Mouse (Mus musculus): Measurements from ENCODE around the gene Tc2n. TPM values are rescaled to one million over a fixed set of nuclear protein-coding genes. Genes with fewer than 3 reads are reported as not detected.
A peak's percentile ranks its signal among the peaks of the same experiment; 100 is the strongest.

The Tc2n gene
- 0.18 and 0.39 TPM in 2 replicates for polyA plus RNA-seq (2015; fragmentation: Nextera tagmentation; extraction: Ambion mirVana)

DNA sequence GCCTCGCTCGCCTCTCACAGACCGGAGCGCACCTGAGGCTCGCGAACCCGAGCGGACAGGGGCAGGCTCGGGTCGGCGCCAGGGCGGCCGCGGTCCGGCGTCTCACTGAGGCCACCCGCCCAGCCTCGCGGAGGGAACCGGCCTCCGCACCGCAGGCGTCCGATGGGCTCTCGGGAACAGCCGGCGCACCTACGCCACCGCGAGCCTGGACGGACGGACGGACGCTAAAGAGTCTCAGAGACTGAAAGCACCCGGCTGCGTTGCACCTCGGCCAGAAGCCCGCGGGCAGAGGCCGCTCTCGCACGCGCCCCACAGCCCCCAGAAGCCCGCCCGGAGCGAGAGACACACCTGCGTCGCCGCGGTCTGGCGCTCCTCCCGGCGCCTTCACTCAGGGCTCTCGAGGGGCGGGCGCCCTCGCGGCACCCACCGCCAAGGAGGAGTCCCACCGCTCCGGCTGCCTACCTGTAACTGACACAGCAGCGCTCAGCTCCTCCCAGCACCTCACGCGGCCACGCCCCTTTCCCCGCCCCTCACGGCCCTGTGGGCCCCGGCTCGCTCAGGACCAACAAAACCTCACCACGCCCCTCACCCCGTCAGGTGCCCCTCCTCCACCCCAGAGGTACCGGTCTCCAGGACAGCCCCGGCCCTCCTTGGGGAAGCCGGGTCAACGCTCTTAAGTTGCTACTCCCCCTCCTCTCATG, at the start of gene Tc2n:
Gene Tc2n (minus strand): TSS at position 470 of the 701 bp plus-strand sequence.
- H3K4me3 ChIP-seq = peak within 1 kb of the TSS; percentile 87
- no peak within 1 kb of the TSS for H3K27ac ChIP-seq
- ATAC-seq (replicated peaks) = peak; percentile 98
- H3K4me1 ChIP-seq = peaks cover 6% of the 10 kb centered on the region; the same call in 1 of the 2 replicates
- peak within 1 kb of the TSS; percentile 56 for H3K9ac ChIP-seq
- peaks cover 7% of the 10 kb centered on the region; the same call in 1 of the 2 replicates for H3K27me3 ChIP-seq (replicated peaks)
- no peaks in the 10 kb centered on the region for H3K9me3 ChIP-seq
- under 1% methylated on average over 68 of the region's 75 CpGs for WGBS
- no peaks in the 10 kb centered on the region for H3K36me3 ChIP-seq (replicated peaks)
- H3K4me2 ChIP-seq = peak within 1 kb of the TSS; percentile 99

DNA sequence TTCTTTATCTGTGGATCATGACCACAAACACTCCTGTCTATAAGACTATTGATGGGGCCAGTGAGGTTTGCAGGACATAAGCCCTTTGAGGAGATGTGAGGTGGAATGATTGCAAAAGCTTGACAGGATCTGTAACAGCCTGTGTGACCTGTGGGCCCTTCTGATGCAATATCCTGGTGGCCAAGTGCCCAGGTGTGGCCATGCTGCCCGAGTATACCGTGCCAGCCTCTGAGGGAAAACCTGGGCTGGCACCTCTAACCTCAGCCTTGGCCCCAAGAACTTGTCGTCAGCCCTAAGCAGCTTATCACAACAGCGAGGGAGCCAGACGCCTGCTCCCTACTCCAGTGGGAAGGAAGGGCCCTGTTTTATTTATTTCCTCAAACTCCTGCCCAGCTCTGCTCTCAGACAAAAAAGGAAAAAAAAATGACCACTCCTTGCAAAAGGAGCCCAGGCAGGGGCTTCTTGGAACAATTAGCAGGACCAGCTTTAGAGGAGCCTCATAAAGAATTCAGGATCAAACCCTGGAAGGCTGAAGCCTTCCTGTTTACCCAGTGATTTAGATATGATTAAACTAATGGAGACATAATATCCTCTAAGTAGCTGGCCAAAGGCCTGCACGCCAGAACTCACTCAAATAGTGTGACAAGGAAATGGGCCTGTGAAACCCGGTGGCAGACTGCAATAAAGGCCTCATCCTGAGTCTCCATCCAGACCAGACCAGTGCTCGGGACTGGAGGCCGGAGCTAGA, 49.2 kb upstream of the Tc2n start:
- no peak overlapping the region for H3K4me2 ChIP-seq
- no peak for ATAC-seq (replicated peaks)
- 60% methylated on average over 9 of the region's 9 CpGs for WGBS
- H3K9ac ChIP-seq = no peak overlapping the region
- no peaks in the 10 kb centered on the region for H3K4me1 ChIP-seq
- H3K27me3 ChIP-seq (replicated peaks) = no peaks in the 10 kb centered on the region
- no peak overlapping the region for H3K4me3 ChIP-seq
- no peak overlapping the region for H3K27ac ChIP-seq
- no peaks in the 10 kb centered on the region for H3K9me3 ChIP-seq
- H3K36me3 ChIP-seq (replicated peaks) = no peaks in the 10 kb centered on the region

DNA sequence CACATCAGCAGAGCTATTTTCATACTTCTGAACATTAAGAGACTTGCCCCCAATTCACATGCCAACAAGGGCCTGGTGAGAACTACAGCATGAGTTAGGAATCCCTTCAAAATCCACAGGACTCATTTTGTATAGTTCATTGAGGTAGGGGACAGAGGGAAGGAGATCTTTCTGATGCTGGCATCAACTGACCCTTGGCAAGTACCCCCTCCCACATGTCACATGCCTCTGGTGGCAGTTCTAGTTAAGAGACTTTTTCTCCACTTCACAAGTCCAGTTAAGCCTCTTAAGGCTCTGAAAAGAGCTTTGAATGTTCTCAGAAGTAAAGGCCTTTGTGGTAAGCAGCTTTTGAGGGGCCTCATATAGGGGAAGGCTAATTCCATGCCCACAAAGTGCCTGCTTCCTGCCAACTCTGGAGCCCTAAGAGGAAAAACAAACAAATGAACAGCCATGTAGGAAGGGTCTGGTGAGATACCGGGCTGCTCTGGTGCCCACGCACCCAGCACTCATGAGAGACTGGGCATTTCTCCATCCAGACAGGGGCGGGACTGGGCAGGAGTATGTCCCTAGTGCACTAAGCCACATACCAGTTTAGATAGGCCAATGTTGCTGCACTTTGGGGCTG, 48.0 kb upstream of the Tc2n start:
- Histone ChIP-seq H3K9ac (no peak overlapping the region), H3K4me2 (no peak overlapping the region), H3K27ac (no peak overlapping the region), H3K4me3 (no peak overlapping the region), H3K9me3 (no peaks in the 10 kb centered on the region), H3K27me3 (replicated peaks) (no peaks in the 10 kb centered on the region), H3K36me3 (replicated peaks) (no peaks in the 10 kb centered on the region), H3K4me1 (no peaks in the 10 kb centered on the region)
- peak; percentile 74 for ATAC-seq (replicated peaks)
- WGBS = 45% methylated on average over 3 of the region's 3 CpGs

DNA sequence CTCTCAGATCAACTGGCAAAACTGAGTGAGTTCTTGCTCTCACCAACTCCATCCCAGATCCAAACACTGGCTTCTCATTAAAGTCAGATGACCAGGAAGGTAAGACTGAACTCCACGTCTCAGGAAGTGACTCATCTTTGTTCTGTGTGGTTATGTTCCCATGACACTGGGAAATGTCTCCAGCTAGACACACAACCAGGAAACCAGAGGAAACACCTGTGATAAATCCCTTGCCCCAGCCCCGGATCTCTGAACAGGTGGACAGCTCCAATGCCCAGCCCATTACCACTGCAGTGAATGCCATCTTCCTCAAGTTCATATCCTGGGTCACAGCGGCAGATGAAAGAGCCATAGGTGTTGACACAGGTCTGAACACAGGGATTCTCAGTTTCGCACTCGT, 46.5 kb upstream of the Tc2n start:
- Histone ChIP-seq H3K27ac (no peak overlapping the region), H3K36me3 (replicated peaks) (no peaks in the 10 kb centered on the region), H3K4me2 (no peak overlapping the region), H3K27me3 (replicated peaks) (no peaks in the 10 kb centered on the region), H3K9me3 (no peaks in the 10 kb centered on the region), H3K4me1 (no peaks in the 10 kb centered on the region), H3K4me3 (no peak overlapping the region), H3K9ac (no peak overlapping the region)
- ATAC-seq (replicated peaks) = no peak
- WGBS = 88% methylated on average over 5 of the region's 5 CpGs

DNA sequence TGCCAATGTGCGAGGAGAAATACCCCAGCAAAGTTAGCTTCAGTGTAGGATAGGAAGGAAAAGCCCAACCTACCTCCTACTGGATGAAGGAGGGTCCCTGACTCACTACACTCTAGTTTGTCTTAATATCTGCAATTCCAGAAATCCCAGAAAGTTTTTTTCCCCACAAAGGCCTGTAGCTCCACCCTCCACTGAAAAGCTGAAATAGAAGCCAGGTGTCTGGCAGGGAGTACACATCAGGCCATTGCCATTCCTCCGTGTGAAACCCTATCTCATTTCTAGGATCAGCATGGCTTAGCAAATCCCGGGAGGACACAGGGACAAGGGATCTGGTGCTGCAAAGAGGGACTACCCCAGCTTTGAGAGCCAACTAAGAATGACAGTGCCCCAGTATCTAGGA, 44.7 kb upstream of the Tc2n start:
- ATAC-seq (replicated peaks) = no peak
- H3K9me3 ChIP-seq = no peaks in the 10 kb centered on the region
- no peaks in the 10 kb centered on the region for H3K36me3 ChIP-seq (replicated peaks)
- H3K4me3 ChIP-seq = no peak overlapping the region
- H3K9ac ChIP-seq = no peak overlapping the region
- no peaks in the 10 kb centered on the region for H3K4me1 ChIP-seq
- H3K27ac ChIP-seq = no peak overlapping the region
- 73% methylated on average over 3 of the region's 3 CpGs for WGBS
- no peaks in the 10 kb centered on the region for H3K27me3 ChIP-seq (replicated peaks)
- H3K4me2 ChIP-seq = no peak overlapping the region

DNA sequence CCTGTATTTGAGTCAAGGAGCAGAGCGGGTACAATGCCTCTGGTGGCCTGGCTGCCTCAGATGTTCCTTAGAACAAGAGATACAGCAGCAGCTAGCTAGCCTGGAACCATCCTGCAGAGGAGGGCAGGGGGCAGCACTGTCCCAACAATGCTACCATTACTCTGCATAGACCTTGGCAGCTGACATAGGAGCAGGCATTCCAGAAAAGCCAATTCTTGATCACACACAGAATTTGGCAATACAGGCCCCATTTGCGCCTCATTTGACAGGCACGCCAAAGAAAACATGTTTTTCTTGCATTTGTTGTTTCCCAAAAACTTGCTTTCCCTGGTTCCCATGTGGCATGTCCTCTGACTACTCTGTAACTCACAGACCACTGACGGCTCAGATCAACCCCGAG, 43.7 kb upstream of the Tc2n start:
- Histone ChIP-seq H3K27ac (no peak overlapping the region), H3K4me3 (no peak overlapping the region), H3K36me3 (replicated peaks) (no peaks in the 10 kb centered on the region), H3K9me3 (no peaks in the 10 kb centered on the region), H3K4me2 (no peak overlapping the region), H3K9ac (no peak overlapping the region), H3K27me3 (replicated peaks) (no peaks in the 10 kb centered on the region), H3K4me1 (no peaks in the 10 kb centered on the region)
- WGBS = 97% methylated on average over 5 of the region's 5 CpGs
- ATAC-seq (replicated peaks) = no peak

DNA sequence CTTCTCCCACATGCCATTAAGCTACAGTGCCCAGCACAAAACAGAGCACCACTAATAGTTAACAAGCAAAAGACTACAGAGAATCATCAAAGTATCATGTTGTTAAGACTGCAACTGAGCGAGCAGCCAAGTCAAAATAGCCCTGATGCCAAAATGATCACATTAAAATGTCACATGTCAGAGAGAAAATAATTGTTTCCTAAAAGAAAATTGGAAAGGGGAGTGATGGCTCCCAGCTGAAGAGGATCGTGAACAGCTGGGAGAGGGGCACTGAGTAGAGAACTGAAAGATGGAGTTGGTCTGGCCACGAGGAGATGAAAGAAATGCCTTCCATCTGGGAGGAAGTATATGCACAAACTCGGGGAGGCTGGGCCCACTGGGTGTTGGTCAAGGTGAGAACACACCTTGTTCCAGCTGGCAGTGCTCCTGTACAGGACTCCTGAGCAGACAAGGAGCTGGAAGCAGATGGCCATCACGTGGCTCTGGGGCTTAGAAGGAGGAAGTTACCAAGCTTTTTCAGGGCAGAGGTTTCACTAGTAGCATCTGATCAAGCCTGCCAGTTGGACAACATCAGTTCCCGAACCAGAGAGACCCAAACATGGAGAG, 41.2 kb upstream of the Tc2n start:
- no peaks in the 10 kb centered on the region for H3K27me3 ChIP-seq (replicated peaks)
- no peaks in the 10 kb centered on the region for H3K4me1 ChIP-seq
- no peak overlapping the region for H3K9ac ChIP-seq
- WGBS = 76% methylated on average over 6 of the region's 6 CpGs
- no peak overlapping the region for H3K4me3 ChIP-seq
- no peak overlapping the region for H3K27ac ChIP-seq
- no peaks in the 10 kb centered on the region for H3K9me3 ChIP-seq
- H3K4me2 ChIP-seq = no peak overlapping the region
- ATAC-seq (replicated peaks) = no peak
- no peaks in the 10 kb centered on the region for H3K36me3 ChIP-seq (replicated peaks)

DNA sequence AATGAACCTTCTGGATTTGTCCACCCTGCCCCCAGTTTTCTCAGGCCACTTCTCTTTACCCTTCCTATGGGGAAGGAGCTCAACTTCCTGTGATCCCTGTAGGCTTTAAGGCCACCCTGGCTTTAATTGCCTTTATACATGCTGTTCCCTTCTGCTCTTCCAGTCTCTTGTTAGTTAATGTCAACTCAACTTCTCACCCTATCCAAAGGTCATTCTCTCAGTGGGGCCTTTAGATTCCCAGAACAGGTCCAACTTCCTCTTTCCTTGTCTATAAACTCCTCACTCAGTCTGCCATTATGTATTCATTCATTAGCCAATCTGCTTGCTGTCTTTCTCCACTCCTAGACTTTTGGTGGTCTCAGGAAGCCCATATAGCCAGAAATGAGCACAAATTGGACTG, 40.4 kb upstream of the Tc2n start:
- no peaks in the 10 kb centered on the region for H3K27me3 ChIP-seq (replicated peaks)

DNA sequence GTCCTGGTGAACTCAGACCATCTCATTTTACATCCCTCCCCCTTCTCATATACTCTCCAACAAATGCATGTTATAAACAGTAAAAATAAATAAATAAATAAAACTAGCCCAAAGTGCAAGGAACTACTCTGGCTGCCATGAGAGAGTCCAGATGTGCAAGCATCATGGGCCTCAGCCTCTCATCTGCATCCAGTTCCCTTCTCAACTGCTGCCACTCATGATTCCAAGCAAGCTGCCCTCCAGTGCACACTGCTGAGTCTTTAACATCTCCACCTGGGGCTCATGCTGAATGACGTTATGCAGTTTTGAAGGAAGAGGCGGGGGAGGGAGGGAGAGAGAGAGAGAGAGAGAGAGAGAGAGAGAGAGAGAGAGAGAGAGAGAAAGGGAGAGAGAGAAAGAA, 24.1 kb upstream of the Tc2n start:
- WGBS = 45% methylated on average over 2 of the region's 2 CpGs
- no peak for ATAC-seq (replicated peaks)
- no peaks in the 10 kb centered on the region for H3K27me3 ChIP-seq (replicated peaks)
- H3K9ac ChIP-seq = no peak overlapping the region
- H3K36me3 ChIP-seq (replicated peaks) = no peaks in the 10 kb centered on the region
- H3K27ac ChIP-seq = no peak overlapping the region
- H3K4me1 ChIP-seq = no peaks in the 10 kb centered on the region
- H3K4me3 ChIP-seq = no peak overlapping the region
- H3K9me3 ChIP-seq = no peaks in the 10 kb centered on the region
- H3K4me2 ChIP-seq = no peak overlapping the region

More for the DNA sequence above, 40.4 kb upstream of the Tc2n start:
- Histone ChIP-seq H3K36me3 (replicated peaks) (no peaks in the 10 kb centered on the region), H3K4me1 (no peaks in the 10 kb centered on the region), H3K9ac (no peak overlapping the region), H3K4me2 (no peak overlapping the region), H3K4me3 (no peak overlapping the region), H3K9me3 (no peaks in the 10 kb centered on the region), H3K27ac (no peak overlapping the region)
- no peak for ATAC-seq (replicated peaks)

DNA sequence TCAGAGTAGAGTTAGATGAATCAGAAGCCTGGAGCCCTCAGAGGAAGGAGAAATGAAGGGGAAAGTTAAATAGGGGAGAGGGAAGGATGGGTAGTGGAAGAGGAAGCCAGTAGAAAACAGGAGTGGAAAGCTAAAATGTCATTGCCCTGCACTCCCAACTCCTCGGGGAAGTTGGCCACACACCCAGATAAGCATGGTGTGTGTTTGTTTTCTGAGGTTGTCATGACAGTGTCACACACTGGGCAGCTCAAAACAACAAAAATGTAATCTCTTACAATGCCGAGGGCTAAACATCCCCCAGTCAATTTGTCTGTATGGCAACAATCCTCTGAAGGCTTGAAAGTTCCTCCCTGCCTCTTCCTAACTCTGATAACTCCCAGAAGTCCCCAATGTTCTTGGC, 22.2 kb upstream of the Tc2n start:
- Histone ChIP-seq H3K4me2 (no peak overlapping the region), H3K4me1 (no peaks in the 10 kb centered on the region), H3K27ac (no peak overlapping the region), H3K9me3 (no peaks in the 10 kb centered on the region), H3K9ac (no peak overlapping the region), H3K27me3 (replicated peaks) (no peaks in the 10 kb centered on the region), H3K4me3 (no peak overlapping the region), H3K36me3 (replicated peaks) (no peaks in the 10 kb centered on the region)
- WGBS = 69% methylated on average over 2 of the region's 2 CpGs
- no peak for ATAC-seq (replicated peaks)

DNA sequence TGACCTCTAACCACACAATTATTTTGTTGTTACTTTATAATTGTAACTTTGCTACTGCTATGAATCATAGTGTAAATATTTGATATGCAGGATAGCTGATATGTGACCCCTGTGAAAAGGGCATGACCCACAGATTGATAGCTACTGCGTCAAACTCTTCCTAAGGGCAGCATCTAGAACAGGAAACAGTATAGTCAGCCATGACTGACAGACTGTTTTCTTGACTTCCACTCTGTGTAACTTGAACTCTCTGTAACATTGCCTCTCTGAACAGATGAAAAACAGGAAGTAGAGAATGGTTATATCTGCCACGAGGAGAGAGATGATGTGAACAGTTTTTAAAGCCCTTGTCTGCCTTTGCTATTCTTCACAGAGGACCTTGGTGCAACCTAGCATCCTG, 21.7 kb upstream of the Tc2n start:
- no peaks in the 10 kb centered on the region for H3K36me3 ChIP-seq (replicated peaks)
- WGBS = 79% methylated on average over 2 of the region's 2 CpGs
- H3K27ac ChIP-seq = no peak overlapping the region
- H3K27me3 ChIP-seq (replicated peaks) = no peaks in the 10 kb centered on the region
- no peaks in the 10 kb centered on the region for H3K4me1 ChIP-seq
- no peak overlapping the region for H3K4me3 ChIP-seq
- no peak overlapping the region for H3K9ac ChIP-seq
- no peaks in the 10 kb centered on the region for H3K9me3 ChIP-seq
- no peak for ATAC-seq (replicated peaks)
- H3K4me2 ChIP-seq = no peak overlapping the region

DNA sequence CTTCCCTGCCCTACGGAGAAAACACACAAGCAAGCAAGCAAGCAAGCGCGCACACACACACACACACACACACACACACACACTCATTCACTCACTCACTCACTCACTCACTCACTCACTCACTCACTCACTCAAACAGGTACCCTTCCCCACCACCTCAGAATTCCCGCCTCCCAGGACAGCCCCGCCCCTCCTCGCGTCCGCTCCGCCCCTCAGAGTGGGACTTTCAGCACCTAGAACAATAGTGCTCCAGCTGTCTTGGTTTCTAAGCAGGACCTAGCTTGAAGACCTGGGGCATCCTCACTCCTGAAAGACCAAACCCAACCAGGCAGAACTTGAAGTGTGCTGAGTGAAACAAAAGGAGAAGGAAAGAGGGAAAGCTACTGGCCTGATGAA, 430 bp upstream of the Tc2n start:
- Histone ChIP-seq H3K4me1 (peaks cover 6% of the 10 kb centered on the region; the same call in 1 of the 2 replicates), H3K27me3 (replicated peaks) (peaks cover 7% of the 10 kb centered on the region; the same call in 1 of the 2 replicates), H3K27ac (no peak overlapping the region), H3K4me2 (peak overlapping the region; percentile 99), H3K36me3 (replicated peaks) (no peaks in the 10 kb centered on the region), H3K4me3 (peak overlapping the region; percentile 87), H3K9ac (peak overlapping the region; percentile 56), H3K9me3 (no peaks in the 10 kb centered on the region)
- under 1% methylated on average over 9 of the region's 9 CpGs for WGBS
- peak; percentile 87 for ATAC-seq (replicated peaks)

Data from midbrain, embryonic 15.5 days (tissue).